ENCODE assay signal across 7 mouse cellular contexts in genomic region chr5:86803962-86804940, GRCm38 (mm10). TPM values are rescaled to one million over a fixed set of nuclear protein-coding genes. Genes with fewer than 3 reads are reported as not detected.
A peak's percentile ranks its signal among the peaks of the same experiment; 100 is the strongest.
DNase-seq lines count a peak whose midpoint lies in the region; ATAC-seq lines count a peak whose summit lies in the region.

Ythdc1 (plus strand) TSS chr5:86804221.

- peak within 1 kb of the TSS; percentile 97 for H3K9ac ChIP-seq in embryonic facial prominence, embryonic 12.5 days
- peak within 1 kb of the TSS; percentile 97 for H3K9ac ChIP-seq in limb, embryonic 11.5 days (ENCODE audit: low read length)
- peak within 1 kb of the TSS; percentile 98 for H3K9ac ChIP-seq in midbrain, embryonic 14.5 days (replicated peaks; ENCODE audit: low read length)

- H3K9me3 ChIP-seq in embryonic facial prominence, embryonic 12.5 days: no peaks in the 10 kb centered on the region
- H3K9me3 ChIP-seq in limb, embryonic 11.5 days (ENCODE audit: control insufficient read depth, low read length): no peaks in the 10 kb centered on the region
- no peaks in the 10 kb centered on the region for H3K9me3 ChIP-seq in midbrain, embryonic 14.5 days (ENCODE audit: control insufficient read depth, low read length)

- ATAC-seq in embryonic facial prominence, embryonic 12.5 days (ENCODE audit: insufficient number of reproducible peaks, insufficient read depth, low FRiP score, low TSS enrichment): peak; percentile 98
- ATAC-seq in limb, embryonic 11.5 days (ENCODE audit: insufficient number of reproducible peaks, low FRiP score, low TSS enrichment, low read depth): peak; percentile 99
- peak; percentile 99 for ATAC-seq in midbrain, embryonic 14.5 days (ENCODE audit: low FRiP score, low TSS enrichment)

- peak within 1 kb of the TSS; percentile 89 for H3K4me3 ChIP-seq in embryonic facial prominence, embryonic 12.5 days
- H3K4me3 ChIP-seq in limb, embryonic 11.5 days (ENCODE audit: low read depth, low read length): peak within 1 kb of the TSS; percentile 97
- peak within 1 kb of the TSS; percentile 95 for H3K4me3 ChIP-seq in midbrain, embryonic 14.5 days (replicated peaks; ENCODE audit: low read depth, low read length)

- 1% methylated on average over 104 of the region's 111 CpGs for WGBS in embryonic facial prominence, embryonic 12.5 days
- WGBS in limb, embryonic 11.5 days: under 1% methylated on average over 70 of the region's 111 CpGs
- WGBS in midbrain, embryonic 14.5 days: under 1% methylated on average over 97 of the region's 111 CpGs

- peak within 1 kb of the TSS; percentile 68 for H3K4me2 ChIP-seq in embryonic facial prominence, embryonic 12.5 days (replicated peaks)
- H3K4me2 ChIP-seq in limb, embryonic 11.5 days (ENCODE audit: low read depth, severe bottlenecking): peak within 1 kb of the TSS; percentile 42
- peak within 1 kb of the TSS; percentile 82 for H3K4me2 ChIP-seq in midbrain, embryonic 14.5 days (ENCODE audit: low read length)

- no peaks in the 10 kb centered on the region for H3K27me3 ChIP-seq in embryonic facial prominence, embryonic 12.5 days
- H3K27me3 ChIP-seq in limb, embryonic 11.5 days (ENCODE audit: control insufficient read depth, insufficient read depth, low read length): no peaks in the 10 kb centered on the region
- no peaks in the 10 kb centered on the region for H3K27me3 ChIP-seq in midbrain, embryonic 14.5 days (ENCODE audit: control insufficient read depth, insufficient read depth, low read length)

- DNase-seq in adrenal gland, postnatal 25 days: peak; percentile 95
- DNase-seq in heart, adult 11 months: peak; percentile 99
- DNase-seq in kidney, adult 18-20 months: peak; percentile 93
- DNase-seq in limb, embryonic 11.5 days (ENCODE audit: low spot score): peak; percentile 94
- DNase-seq in midbrain, embryonic 14.5 days: peak; percentile 98
- DNase-seq in spleen, adult 18-20 months: peak; percentile 87 to 89

- peak within 1 kb of the TSS; percentile 98 for H3K27ac ChIP-seq in embryonic facial prominence, embryonic 12.5 days
- peak within 1 kb of the TSS; percentile 98 for H3K27ac ChIP-seq in limb, embryonic 11.5 days (replicated peaks; ENCODE audit: low read depth, low read length)
- H3K27ac ChIP-seq in midbrain, embryonic 14.5 days (replicated peaks; ENCODE audit: low read depth, low read length): peak within 1 kb of the TSS; percentile 99

- peaks cover 3% of the 10 kb centered on the region; the same call in 1 of the 2 replicates for H3K4me1 ChIP-seq in embryonic facial prominence, embryonic 12.5 days
- no peaks in the 10 kb centered on the region for H3K4me1 ChIP-seq in limb, embryonic 11.5 days (ENCODE audit: control insufficient read depth, insufficient read depth, low read length)
- peaks cover 7% of the 10 kb centered on the region; the same call in 1 of the 2 replicates for H3K4me1 ChIP-seq in midbrain, embryonic 14.5 days (ENCODE audit: control insufficient read depth, insufficient read depth, low read length)

- no peaks in the 10 kb centered on the region for H3K36me3 ChIP-seq in embryonic facial prominence, embryonic 12.5 days
- H3K36me3 ChIP-seq in limb, embryonic 11.5 days (ENCODE audit: control insufficient read depth, insufficient read depth, low read length): no peaks in the 10 kb centered on the region
- no peaks in the 10 kb centered on the region for H3K36me3 ChIP-seq in midbrain, embryonic 14.5 days (ENCODE audit: control insufficient read depth, insufficient read depth, low read length)

RNA-seq across cellular contexts. Expression of gene Ythdc1, which starts in this region (rescaled TPM):
- 55.5 and 61.1 TPM in 2 replicates for total RNA-seq in adrenal gland, postnatal 25 days (2021)
- 48.8 and 53.4 TPM in 2 replicates for polyA plus RNA-seq in embryonic facial prominence, embryonic 12.5 days (2016; fragmentation: Nextera tagmentation; extraction: Ambion mirVana)
- polyA plus RNA-seq in limb, embryonic 11.5 days (2014; fragmentation: Nextera tagmentation; extraction: Ambion mirVana): 58.1 and 62.3 TPM in 2 replicates
- 44.4 and 50.1 TPM in 2 replicates for polyA plus RNA-seq in midbrain, embryonic 14.5 days (2014; fragmentation: Nextera tagmentation; extraction: Ambion mirVana)

Comparison
In these comparisons a context has a peak if more than half of its experiments do, and no peak if none do; other contexts are left out.
1. Peak in every context shown above with its lines: DNase-seq, ATAC-seq, H3K4me3 ChIP-seq and H3K27ac ChIP-seq.